8 mouse cellular contexts compared by ENCODE assay signal in genomic region chr9:14381353-14382055, GRCm38 (mm10). TPM values are rescaled to one million over a fixed set of nuclear protein-coding genes. Genes with fewer than 3 reads are reported as not detected.
DNase-seq lines count a peak whose midpoint lies in the region; ATAC-seq and TF ChIP-seq lines count a peak whose summit lies in the region.

Gene Endod1, minus strand, starts transcription at chr9:14381507.

- no peaks in the 10 kb centered on the region for H3K27me3 ChIP-seq in forebrain, embryonic 15.5 days
- H3K27me3 ChIP-seq in hindbrain, embryonic 16.5 days (replicated peaks; ENCODE audit: control insufficient read depth, insufficient read depth, low read length): no peaks in the 10 kb centered on the region
- no peaks in the 10 kb centered on the region for H3K27me3 ChIP-seq in small intestine, adult 2 months (ENCODE audit: control insufficient read depth, insufficient read depth, low read length)

- H3K36me3 ChIP-seq in forebrain, embryonic 15.5 days: no peaks in the 10 kb centered on the region
- no peaks in the 10 kb centered on the region for H3K36me3 ChIP-seq in hindbrain, embryonic 16.5 days (ENCODE audit: control insufficient read depth, insufficient read depth, low read length)
- no peaks in the 10 kb centered on the region for H3K36me3 ChIP-seq in small intestine, adult 2 months (ENCODE audit: control insufficient read depth, insufficient read depth, low read length)

- 2% methylated on average over 8 of the region's 8 CpGs for WGBS in forebrain, embryonic 15.5 days
- 3% methylated on average over 8 of the region's 8 CpGs for WGBS in hindbrain, embryonic 16.5 days
- WGBS in small intestine, adult 2 months: 3% methylated on average over 8 of the region's 8 CpGs

- peaks cover 15% of the 10 kb centered on the region for H3K4me1 ChIP-seq in forebrain, embryonic 15.5 days
- H3K4me1 ChIP-seq in hindbrain, embryonic 16.5 days (ENCODE audit: control insufficient read depth, insufficient read depth, low read depth, low read length): peaks cover 18% of the 10 kb centered on the region
- H3K4me1 ChIP-seq in small intestine, adult 2 months (ENCODE audit: control insufficient read depth, insufficient read depth, insufficient read length, low read length): peaks cover 25% of the 10 kb centered on the region; the same call in 1 of the 2 replicates

- peak within 1 kb of the TSS; percentile 93 for H3K4me3 ChIP-seq in forebrain, embryonic 15.5 days
- H3K4me3 ChIP-seq in hindbrain, embryonic 16.5 days (ENCODE audit: low read length): peak within 1 kb of the TSS; percentile 58
- H3K4me3 ChIP-seq in small intestine, adult 2 months (ENCODE audit: low read depth, low read length): peak within 1 kb of the TSS; percentile 92

- H3K27ac ChIP-seq in forebrain, embryonic 15.5 days (replicated peaks): peak within 1 kb of the TSS; percentile 78
- peak within 1 kb of the TSS; percentile 92 for H3K27ac ChIP-seq in hindbrain, embryonic 16.5 days (ENCODE audit: low read depth, low read length)
- peak within 1 kb of the TSS; percentile 76 for H3K27ac ChIP-seq in small intestine, adult 2 months (ENCODE audit: insufficient read depth, low read depth, low read length)

- DNase-seq in left cerebral cortex, adult 18-20 months (ENCODE audit: low spot score in 2 of 2): peak in 1 of 2 experiments; percentile 23
- DNase-seq in left cerebral cortex, adult 11 months (ENCODE audit: low spot score): no peak
- peak; percentile 65 for DNase-seq in cerebellum, adult 11-12 months
- DNase-seq in left cerebral cortex, adult 8-10 months (ENCODE audit: low spot score in 2 of 2): no peak
- peak; percentile 41 to 55 for DNase-seq in lung, postnatal 4 days

- peak; percentile 68 for ATAC-seq in forebrain, embryonic 15.5 days (replicated peaks)
- ATAC-seq in hindbrain, embryonic 16.5 days: peak; percentile 64

- no peak for TF ChIP-seq POLR2A in small intestine, adult 2 months (IDR thresholded peaks at IDR 0.05; ENCODE audit: low read depth, low read length)

- peak within 1 kb of the TSS; percentile 97 for H3K4me2 ChIP-seq in forebrain, embryonic 15.5 days (replicated peaks)
- peak within 1 kb of the TSS; percentile 90 for H3K4me2 ChIP-seq in hindbrain, embryonic 16.5 days (ENCODE audit: low read length)

- no peak for TF ChIP-seq CTCF in small intestine, adult 2 months (IDR thresholded peaks at IDR 0.05; ENCODE audit: extremely low read depth, insufficient read length, insufficient replicate concordance, low read depth, low read length)

- peak within 1 kb of the TSS; percentile 89 for H3K9ac ChIP-seq in forebrain, embryonic 15.5 days (replicated peaks)
- peak within 1 kb of the TSS; percentile 93 for H3K9ac ChIP-seq in hindbrain, embryonic 16.5 days (ENCODE audit: low read depth, low read length)

- no peaks in the 10 kb centered on the region for H3K9me3 ChIP-seq in forebrain, embryonic 15.5 days
- no peaks in the 10 kb centered on the region for H3K9me3 ChIP-seq in hindbrain, embryonic 16.5 days (ENCODE audit: control insufficient read depth, low read length)

RNA-seq across cellular contexts. Expression of gene Endod1, which starts in this region (rescaled TPM):
- total RNA-seq in left cerebral cortex, adult 18-20 months (2021): 10 to 100 TPM; 74.3 TPM
- polyA plus RNA-seq in forebrain, embryonic 15.5 days (2015; fragmentation: Nextera tagmentation; extraction: Ambion mirVana): 7.4 and 10.4 TPM in 2 replicates
- 42.9 and 44.9 TPM in 2 replicates for polyA plus RNA-seq in hindbrain, embryonic 16.5 days (2015; fragmentation: Nextera tagmentation; extraction: Ambion mirVana)
- 10 to 100 TPM; 78.1 to 90.6 (median 84.1) TPM for total RNA-seq in left cerebral cortex, adult 8-10 months (2022)
- 108 and 114 TPM in 2 replicates for polyA plus RNA-seq in small intestine, adult 2 months (2012; rRNA removed)

Comparison
In these comparisons a context has a peak if more than half of its experiments do, and no peak if none do; other contexts are left out.
1. DNase-seq: peak in cerebellum, adult 11-12 months (single experiment) and lung, postnatal 4 days (2 of 2); none in left cerebral cortex, adult 11 months (single experiment) and left cerebral cortex, adult 8-10 months (0 of 2).
2. Peak in every context shown above with its lines, with median percentiles within 50 percentile points of each other: H3K27ac ChIP-seq and H3K4me3 ChIP-seq.